8 mouse cellular contexts compared by ENCODE assay signal in the genomic region with DNA sequence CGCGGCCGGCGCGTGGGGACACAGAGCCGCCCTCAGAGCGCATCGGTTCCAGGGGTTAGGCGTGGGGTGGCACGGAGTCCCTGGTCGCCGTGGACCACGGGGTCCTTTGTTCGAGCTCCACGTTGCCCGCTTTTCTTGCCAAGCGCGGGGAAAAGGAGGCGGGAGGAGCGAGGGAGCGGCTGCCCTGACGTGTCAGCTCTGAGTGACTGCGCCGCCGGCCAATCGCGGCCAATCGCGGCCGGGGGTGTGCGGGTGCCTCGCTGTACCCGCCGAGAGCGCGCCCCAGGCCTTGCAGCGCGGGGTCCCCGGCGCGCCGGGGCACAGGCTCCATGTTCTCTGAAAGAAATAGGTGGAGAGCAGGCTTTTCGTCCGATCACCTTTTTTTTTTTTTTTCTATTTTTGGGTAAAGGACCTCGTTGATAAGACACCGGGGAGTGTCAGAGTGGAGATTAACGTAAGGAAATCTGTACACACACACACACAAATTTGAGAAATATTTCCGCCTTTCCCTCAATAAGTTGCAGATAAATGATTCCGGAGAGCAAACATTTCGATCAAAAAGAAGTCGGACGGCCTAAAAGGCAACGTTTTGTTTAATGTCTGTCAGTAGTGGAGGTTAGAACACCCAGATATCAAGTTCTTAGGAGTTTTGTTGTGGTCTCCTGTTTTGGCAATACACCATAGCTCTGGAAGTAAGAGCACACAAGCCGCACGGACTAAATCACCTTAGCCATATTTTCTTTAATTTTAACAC. TPM values are rescaled to one million over a fixed set of nuclear protein-coding genes. Genes with fewer than 3 reads are reported as not detected.
DNase-seq lines count a peak whose midpoint lies in the region; ATAC-seq and TF ChIP-seq lines count a peak whose summit lies in the region.

No protein-coding gene starts in this region.

- H3K27me3 ChIP-seq in embryonic facial prominence, embryonic 15.5 days: no peaks in the 10 kb centered on the region
- H3K27me3 ChIP-seq in limb, embryonic 14.5 days (ENCODE audit: control insufficient read depth, insufficient read depth, low read length): no peaks in the 10 kb centered on the region
- no peaks in the 10 kb centered on the region for H3K27me3 ChIP-seq in midbrain, embryonic 16.5 days (ENCODE audit: control insufficient read depth, insufficient read depth, low read depth, low read length)
- H3K27me3 ChIP-seq in spleen, adult 2 months (ENCODE audit: control insufficient read depth, insufficient read depth, low read length): no peaks in the 10 kb centered on the region

- WGBS in embryonic facial prominence, embryonic 15.5 days: under 1% methylated on average over 55 of the region's 55 CpGs
- WGBS in limb, embryonic 14.5 days: 0% methylated on average over 48 of the region's 55 CpGs
- under 1% methylated on average over 37 of the region's 55 CpGs for WGBS in midbrain, embryonic 16.5 days
- under 1% methylated on average over 55 of the region's 55 CpGs for WGBS in spleen, adult 2 months

- TF ChIP-seq CTCF in bone marrow macrophage, adult 2 months (IDR thresholded peaks at IDR 0.05; ENCODE audit: low read depth, low read length): no peak
- TF ChIP-seq CTCF in spleen, adult 2 months (IDR thresholded peaks at IDR 0.05; ENCODE audit: extremely low read depth, insufficient read depth, insufficient read length, insufficient replicate concordance): no peak

- peak; percentile 87 for ATAC-seq in embryonic facial prominence, embryonic 15.5 days (ENCODE audit: insufficient number of reproducible peaks, low FRiP score, low TSS enrichment, low read depth)
- peak; percentile 87 for ATAC-seq in limb, embryonic 14.5 days (ENCODE audit: low FRiP score, low read depth)
- peak; percentile 88 for ATAC-seq in midbrain, embryonic 16.5 days

- peak overlapping the region; percentile 77 for H3K9ac ChIP-seq in embryonic facial prominence, embryonic 15.5 days
- peak overlapping the region; percentile 87 for H3K9ac ChIP-seq in limb, embryonic 14.5 days (ENCODE audit: low read depth, low read length, severe bottlenecking)
- peak overlapping the region; percentile 88 for H3K9ac ChIP-seq in midbrain, embryonic 16.5 days (ENCODE audit: low read depth, low read length)

- peaks cover 20% of the 10 kb centered on the region for H3K4me1 ChIP-seq in bone marrow macrophage, adult 2 months (ENCODE audit: control insufficient read depth, insufficient read depth, low read length)
- peaks cover 29% of the 10 kb centered on the region for H3K4me1 ChIP-seq in embryonic facial prominence, embryonic 15.5 days
- peaks cover 23% of the 10 kb centered on the region for H3K4me1 ChIP-seq in limb, embryonic 14.5 days (ENCODE audit: control insufficient read depth, insufficient read depth, low read length)
- peaks cover 36% of the 10 kb centered on the region for H3K4me1 ChIP-seq in midbrain, embryonic 16.5 days (ENCODE audit: control insufficient read depth, insufficient read depth, low read length)
- peaks cover 6% of the 10 kb centered on the region for H3K4me1 ChIP-seq in spleen, adult 2 months (ENCODE audit: control insufficient read depth, insufficient read depth, insufficient read length)

- peak; percentile 89 to 91 for DNase-seq in B cell, adult 2 months
- DNase-seq in heart, adult 9 months (ENCODE audit: low spot score in 2 of 2): peak; percentile 92 to 93
- peak; percentile 93 for DNase-seq in kidney, adult 9 months
- peak; percentile 90 for DNase-seq in limb, embryonic 14.5 days (ENCODE audit: low spot score)
- peak; percentile 71 to 97 for DNase-seq in spleen, adult 2 months (ENCODE audit: low read depth in 1 of 2, low spot score in 2 of 2)

- peaks cover 6% of the 10 kb centered on the region for H3K36me3 ChIP-seq in embryonic facial prominence, embryonic 15.5 days
- peaks cover 10% of the 10 kb centered on the region for H3K36me3 ChIP-seq in limb, embryonic 14.5 days (ENCODE audit: control insufficient read depth, insufficient read depth, low read length)
- 0 out of 2 replicates have a peak, but pooled peaks cover 2% of the 10 kb centered on the region for H3K36me3 ChIP-seq in midbrain, embryonic 16.5 days (ENCODE audit: control insufficient read depth, insufficient read depth, low read length)
- peaks cover 3% of the 10 kb centered on the region for H3K36me3 ChIP-seq in spleen, adult 2 months (ENCODE audit: control insufficient read depth, insufficient read depth, low read length)

- no peaks in the 10 kb centered on the region for H3K9me3 ChIP-seq in embryonic facial prominence, embryonic 15.5 days (replicated peaks)
- no peaks in the 10 kb centered on the region for H3K9me3 ChIP-seq in limb, embryonic 14.5 days (ENCODE audit: control insufficient read depth, low read length)
- no peaks in the 10 kb centered on the region for H3K9me3 ChIP-seq in midbrain, embryonic 16.5 days (replicated peaks; ENCODE audit: control insufficient read depth, low read length, poor library complexity, severe bottlenecking)

- no peak for TF ChIP-seq POLR2A in bone marrow macrophage, adult 2 months (IDR thresholded peaks at IDR 0.05; ENCODE audit: borderline replicate concordance, low read depth, low read length)
- peak; percentile 64; the same call in 1 of the 2 replicates for TF ChIP-seq POLR2A in limb, embryonic 14.5 days (IDR thresholded peaks at IDR 0.05; ENCODE audit: borderline replicate concordance, extremely low read depth, insufficient read depth, insufficient read length)
- TF ChIP-seq POLR2A in spleen, adult 2 months (IDR thresholded peaks at IDR 0.05; ENCODE audit: low read depth, low read length): no peak

- H3K27ac ChIP-seq in bone marrow macrophage, adult 2 months (ENCODE audit: insufficient read depth, low read depth, low read length): peak overlapping the region; percentile 53
- H3K27ac ChIP-seq in embryonic facial prominence, embryonic 15.5 days (replicated peaks): peak overlapping the region; percentile 95
- peak overlapping the region; percentile 87 for H3K27ac ChIP-seq in limb, embryonic 14.5 days (replicated peaks; ENCODE audit: low read depth, low read length)
- H3K27ac ChIP-seq in midbrain, embryonic 16.5 days (ENCODE audit: low read length): peak overlapping the region; percentile 94
- peak overlapping the region; percentile 90 for H3K27ac ChIP-seq in spleen, adult 2 months (ENCODE audit: insufficient read depth, low read length)

- H3K4me2 ChIP-seq in embryonic facial prominence, embryonic 15.5 days (replicated peaks): peak overlapping the region; percentile 73
- peak overlapping the region; percentile 59 for H3K4me2 ChIP-seq in limb, embryonic 14.5 days (replicated peaks; ENCODE audit: low read depth, low read length, severe bottlenecking)
- peak overlapping the region; percentile 60 for H3K4me2 ChIP-seq in midbrain, embryonic 16.5 days (ENCODE audit: low read length)

- peak overlapping the region; percentile 98 for H3K4me3 ChIP-seq in bone marrow macrophage, adult 2 months (ENCODE audit: insufficient read depth, low read length)
- H3K4me3 ChIP-seq in embryonic facial prominence, embryonic 15.5 days (replicated peaks): peak overlapping the region; percentile 86
- peak overlapping the region; percentile 73 for H3K4me3 ChIP-seq in limb, embryonic 14.5 days (replicated peaks; ENCODE audit: low read length)
- H3K4me3 ChIP-seq in midbrain, embryonic 16.5 days (ENCODE audit: low read depth, low read length): peak overlapping the region; percentile 71
- H3K4me3 ChIP-seq in spleen, adult 2 months (ENCODE audit: extremely low read depth, insufficient read depth, insufficient read length): peak overlapping the region; percentile 80

RNA-seq across cellular contexts. Expression of a gene that starts 1.0 kb away (rescaled TPM):
- polyA plus RNA-seq in bone marrow macrophage, adult 2 months (2012; ENCODE audit: insufficient read depth, insufficient read length, missing spikeins): 115 and 122 TPM in 2 replicates
- polyA plus RNA-seq in embryonic facial prominence, embryonic 15.5 days (2015; fragmentation: Nextera tagmentation; extraction: Ambion mirVana): 256 and 268 TPM in 2 replicates
- 186 and 208 TPM in 2 replicates for polyA plus RNA-seq in limb, embryonic 14.5 days (2012; rRNA removed)
- polyA plus RNA-seq in limb, embryonic 14.5 days (2014; fragmentation: Nextera tagmentation; extraction: Ambion mirVana): 235 and 248 TPM in 2 replicates
- polyA plus RNA-seq in midbrain, embryonic 16.5 days (2015; fragmentation: Nextera tagmentation; extraction: Ambion mirVana): 260 and 271 TPM in 2 replicates
- 30.5 and 35.7 TPM in 2 replicates for polyA plus RNA-seq in spleen, adult 2 months (2012; rRNA removed)

Comparison
In these comparisons a context has a peak if more than half of its experiments do, and no peak if none do; other contexts are left out.
1. Peak in every context shown above with its lines: DNase-seq, ATAC-seq, H3K4me3 ChIP-seq and H3K27ac ChIP-seq.